Mouse (Mus musculus) Patski (cell line): ENCODE results near the gene Exoc3l4. TPM values are rescaled to one million over a fixed set of nuclear protein-coding genes. Genes with fewer than 3 reads are reported as not detected.

Experiments used
- ATAC-seq: fragments of 100-300 bp; one replicate; pipeline ENCODE4 v1.8.0; 2021
- CTCF ChIA-PET: fragments of 350-600 bp; sonication (Branson Sonifier 250); formaldehyde crosslinking; loops from one replicate; lab custom pipeline; 2022; ENCODE audit warnings: inconsistent platforms; lab: Charles Lee
- POLR2A ChIA-PET: fragments of 350-600 bp; sonication (Branson Sonifier 250); formaldehyde crosslinking; loops from one replicate; lab custom pipeline; 2022; ENCODE audit warnings: antibody characterized with exemption, inconsistent platforms; lab: Charles Lee
- DNase-seq: peaks from one replicate; pipeline ENCODE4 v3.0.0-alpha.2; 2011; ENCODE audit warnings: low read depth, low spot score
- H3K27me3 ChIP-seq: fragments of 371-371 bp; one replicate; pipeline ENCODE4 v1.5.1; 2021
- CTCF ChIP-seq: fragments of 100-300 bp; IDR thresholded peaks from one replicate; pipeline ENCODE4 v1.5.1; 2021
- in situ Hi-C: fragments of 300-500 bp; cut with MboI; formaldehyde crosslinking; loops from 3 replicates; pipeline ENCODE4 v1.11.1; 2018; ENCODE audit warnings: low pct_unique_long_range_greater_than_20kb, mixed read lengths
- polyA plus RNA-seq: library from polyadenylated mRNA; unstranded; gene quantifications from one replicate; pipeline ENCODE4 v1.2.3, GENCODE M21; 2021

The Exoc3l4 gene
- polyA plus RNA-seq, 1 experiment from 2014 or later = 8.5 TPM

GRCm38 (mm10) chr12:111409583-111409982 is 7.2 kb upstream of the Exoc3l4 start:
- in situ Hi-C loops = no loop called here
- no peak for TF ChIP-seq CTCF
- ATAC-seq = no peak

GRCm38 (mm10) chr12:111411631-111412355 is 5.0 kb upstream of the Exoc3l4 start:
- no peak for DNase-seq
- in situ Hi-C loops = no loop called here

More at GRCm38 (mm10) chr12:111409583-111409982, 7.2 kb upstream of the Exoc3l4 start:
- ChIA-PET POLR2A (no interaction called here), CTCF (interaction anchor here (1.3 to 1.8 kb wide), 2 partner anchors 11 to 137 kb away, joined by 3 to 5 read pairs; no protein-coding TSS in a partner anchor)
- H3K27me3 ChIP-seq = no peaks in the 10 kb centered on the region
- no peak for DNase-seq

GRCm38 (mm10) chr12:111412581-111413284 is 4.1 kb upstream of the Exoc3l4 start:
- no peaks in the 10 kb centered on the region for H3K27me3 ChIP-seq
- in situ Hi-C loops = no loop called here
- DNase-seq = no peak
- ATAC-seq = no peak
- POLR2A ChIA-PET = no interaction called here
- CTCF ChIA-PET = interaction anchor here (1.6 to 3.0 kb wide), 4 partner anchors 12 to 92 kb away, joined by 4 to 15 read pairs (median 6); no protein-coding TSS in a partner anchor
- no peak for TF ChIP-seq CTCF

More at GRCm38 (mm10) chr12:111411631-111412355, 5.0 kb upstream of the Exoc3l4 start:
- no peak for ATAC-seq
- TF ChIP-seq CTCF = no peak
- H3K27me3 ChIP-seq = no peaks in the 10 kb centered on the region
- POLR2A ChIA-PET = interaction anchor here (0.6 kb wide), 1 partner anchor 58 kb away, joined by 3 read pairs; no protein-coding TSS in a partner anchor
- CTCF ChIA-PET = interaction anchor here (1.2 to 3.0 kb wide), 5 partner anchors 11 to 139 kb away, joined by 3 to 15 read pairs (median 5); no protein-coding TSS in a partner anchor

- no peak for DNase-seq
- POLR2A ChIA-PET = no interaction called here
- TF ChIP-seq CTCF = no peak
- CTCF ChIA-PET = interaction anchor here (0.9 to 1.6 kb wide), 3 partner anchors 12 to 56 kb away, joined by 3 to 4 read pairs (median 3); no protein-coding TSS in a partner anchor
- in situ Hi-C loops = no loop called here
- H3K27me3 ChIP-seq = no peaks in the 10 kb centered on the region
- ATAC-seq = peak; percentile 76
Observed at GRCm38 (mm10) chr12:111413300-111413699, 3.5 kb upstream of the Exoc3l4 start.

GRCm38 (mm10) chr12:111419918-111420317 is 3.1 kb downstream of the Exoc3l4 start:
- ATAC-seq = no peak
- ChIA-PET POLR2A (interaction anchor here (1.1 kb wide), 1 partner anchor 12 kb away, joined by 4 read pairs; no protein-coding TSS in a partner anchor), CTCF (interaction anchor here (0.7 to 6.5 kb wide), 5 partner anchors 9 to 148 kb away, joined by 3 to 49 read pairs (median 5); no protein-coding TSS in a partner anchor)
- DNase-seq = no peak
- no peak for TF ChIP-seq CTCF
- no peaks in the 10 kb centered on the region for H3K27me3 ChIP-seq
- in situ Hi-C loops = loop anchor here (5.0 kb wide), 2 partner anchors 87 to 148 kb away; partner anchors contain the start of gene Amn

- ChIA-PET POLR2A (interaction anchor here (0.8 to 1.1 kb wide), 2 partner anchors 13 to 75 kb away, joined by 4 read pairs; no protein-coding TSS in a partner anchor), CTCF (interaction anchor here (0.9 to 12.6 kb wide), 6 partner anchors 18 to 149 kb away, joined by 3 to 144 read pairs (median 4); no protein-coding TSS in a partner anchor)
- in situ Hi-C loops = no loop called here
- no peak for TF ChIP-seq CTCF
- no peak for DNase-seq
- ATAC-seq = no peak
- H3K27me3 ChIP-seq = no peaks in the 10 kb centered on the region
Observed at GRCm38 (mm10) chr12:111420946-111421709, 4.3 kb downstream of the Exoc3l4 start.

GRCm38 (mm10) chr12:111422852-111423251 is 6.0 kb downstream of the Exoc3l4 start:
- no peaks in the 10 kb centered on the region for H3K27me3 ChIP-seq
- no peak for DNase-seq
- no peak for TF ChIP-seq CTCF
- no peak for ATAC-seq
- in situ Hi-C loops = no loop called here
- ChIA-PET POLR2A (no interaction called here), CTCF (interaction anchor here (1.1 to 12.6 kb wide), 4 partner anchors 21 to 83 kb away, joined by 4 to 144 read pairs (median 30); no protein-coding TSS in a partner anchor)

GRCm38 (mm10) chr12:111423570-111424129 is 6.8 kb downstream of the Exoc3l4 start:
- in situ Hi-C loops = no loop called here
- ATAC-seq (no peak), DNase-seq (no peak)
- ChIA-PET CTCF (interaction anchor here (2.2 to 12.6 kb wide), 5 partner anchors 34 to 82 kb away, joined by 10 to 144 read pairs (median 44); no protein-coding TSS in a partner anchor), POLR2A (interaction anchor here (0.8 kb wide), 1 partner anchor 80 kb away, joined by 3 read pairs; no protein-coding TSS in a partner anchor)
- no peaks in the 10 kb centered on the region for H3K27me3 ChIP-seq
- TF ChIP-seq CTCF = no peak

- ChIA-PET CTCF (interaction anchor here (1.1 to 12.6 kb wide), 12 partner anchors 13 to 81 kb away, joined by 3 to 144 read pairs (median 10); partner anchors contain the start of gene Gm266), POLR2A (interaction anchor here (0.8 to 1.0 kb wide), 2 partner anchors 80 to 113 kb away, joined by 3 read pairs; partner anchors contain the start of gene Eif5)
- no peaks in the 10 kb centered on the region for H3K27me3 ChIP-seq
- ATAC-seq = no peak
- no peak for TF ChIP-seq CTCF
- DNase-seq = no peak
- in situ Hi-C loops = no loop called here
Observed at GRCm38 (mm10) chr12:111424547-111424946, 7.7 kb downstream of the Exoc3l4 start.
